Mouse (Mus musculus): ENCODE results near the gene Eml2.

The Eml2 gene

GRCm38 (mm10) chr7:19196676-19197075 lies 20.5 kb downstream of the Eml2 start:
- no peak for ATAC-seq (ENCODE audit: insufficient number of reproducible peaks, low FRiP score, low TSS enrichment)

- no peak for ATAC-seq (ENCODE audit: insufficient number of reproducible peaks, low FRiP score, low TSS enrichment)
Observed at GRCm38 (mm10) chr7:19197985-19198384, 21.8 kb downstream of the Eml2 start.

- ATAC-seq (ENCODE audit: insufficient number of reproducible peaks, low FRiP score, low TSS enrichment) = no peak
Observed at GRCm38 (mm10) chr7:19201660-19202059, 25.4 kb downstream of the Eml2 start.

GRCm38 (mm10) chr7:19202065-19202850 lies 26.0 kb downstream of the Eml2 start:
- no peak for ATAC-seq (ENCODE audit: insufficient number of reproducible peaks, low FRiP score, low TSS enrichment)

- ATAC-seq (ENCODE audit: insufficient number of reproducible peaks, low FRiP score, low TSS enrichment) = no peak
Observed at GRCm38 (mm10) chr7:19208201-19208910, 32.1 kb downstream of the Eml2 start.

GRCm38 (mm10) chr7:19208944-19209472 lies 32.8 kb downstream of the Eml2 start:
- peak; percentile 15; the same call in 1 of the 2 replicates for ATAC-seq (ENCODE audit: insufficient number of reproducible peaks, low FRiP score, low TSS enrichment)

GRCm38 (mm10) chr7:19209494-19209893 lies 33.3 kb downstream of the Eml2 start:
- ATAC-seq (ENCODE audit: insufficient number of reproducible peaks, low FRiP score, low TSS enrichment) = no peak

- no peak for ATAC-seq (ENCODE audit: insufficient number of reproducible peaks, low FRiP score, low TSS enrichment)
Observed at GRCm38 (mm10) chr7:19210010-19210409, 33.8 kb downstream of the Eml2 start.

- ATAC-seq (ENCODE audit: insufficient number of reproducible peaks, low FRiP score, low TSS enrichment) = no peak
Observed at GRCm38 (mm10) chr7:19211041-19211675, 34.9 kb downstream of the Eml2 start.

- no peak for ATAC-seq (ENCODE audit: insufficient number of reproducible peaks, low FRiP score, low TSS enrichment)
Observed at GRCm38 (mm10) chr7:19211996-19212755, 36.0 kb downstream of the Eml2 start, which contains the start of gene Gpr4. TSS of gene Gpr4 (plus strand) at chr7:19212538.

GRCm38 (mm10) chr7:19213385-19213784 lies 37.2 kb downstream of the Eml2 start:
- ATAC-seq (ENCODE audit: insufficient number of reproducible peaks, low FRiP score, low TSS enrichment) = no peak

- no peak for ATAC-seq (ENCODE audit: insufficient number of reproducible peaks, low FRiP score, low TSS enrichment)
Observed at GRCm38 (mm10) chr7:19214369-19214768, 38.1 kb downstream of the Eml2 start.

GRCm38 (mm10) chr7:19214940-19215339 lies 38.7 kb downstream of the Eml2 start:
- no peak for ATAC-seq (ENCODE audit: insufficient number of reproducible peaks, low FRiP score, low TSS enrichment)

- ATAC-seq (ENCODE audit: insufficient number of reproducible peaks, low FRiP score, low TSS enrichment) = no peak
Observed at GRCm38 (mm10) chr7:19217492-19217891, 41.3 kb downstream of the Eml2 start.

GRCm38 (mm10) chr7:19217944-19218343 lies 41.7 kb downstream of the Eml2 start:
- no peak for ATAC-seq (ENCODE audit: insufficient number of reproducible peaks, low FRiP score, low TSS enrichment)

GRCm38 (mm10) chr7:19220061-19220460 lies 43.8 kb downstream of the Eml2 start:
- ATAC-seq (ENCODE audit: insufficient number of reproducible peaks, low FRiP score, low TSS enrichment) = no peak

GRCm38 (mm10) chr7:19222189-19222588 lies 46.0 kb downstream of the Eml2 start:
- no peak for ATAC-seq (ENCODE audit: insufficient number of reproducible peaks, low FRiP score, low TSS enrichment)

GRCm38 (mm10) chr7:19222875-19223274 lies 46.7 kb downstream of the Eml2 start:
- no peak for ATAC-seq (ENCODE audit: insufficient number of reproducible peaks, low FRiP score, low TSS enrichment)

GRCm38 (mm10) chr7:19224933-19225332 lies 48.7 kb downstream of the Eml2 start:
- no peak for ATAC-seq (ENCODE audit: insufficient number of reproducible peaks, low FRiP score, low TSS enrichment)

Data from cerebellum, adult (tissue).